Mouse (Mus musculus) limb, embryonic 15.5 days (tissue): ENCODE measurements at regions not wholly inside any gene's neighbourhood (a gene's known extent, or its start where the extent isn't known, plus 50 kb on each side); places are given as distances from the start of the nearest gene placed in this dataset.

Experiments
- ATAC-seq: fragments of 200-750 bp; cut with Nextera tagmentation; 2 replicates; pipeline ENCODE4 v1.8.0; 2017; ENCODE audit warnings: low read depth, moderate TSS enrichment; ENCODE audit not compliant: insufficient number of reproducible peaks, low FRiP score, low TSS enrichment
- H3K27ac ChIP-seq: fragments of 300-500 bp; sonication (generic); 2 replicates; pipeline ENCODE4 v1.5.1; 2015; ENCODE audit warnings: moderate library complexity, mild to moderate bottlenecking, inconsistent platforms
- H3K27me3 ChIP-seq: fragments of 300-500 bp; sonication (generic); 2 replicates; pipeline ENCODE4 v1.6.1; 2015; ENCODE audit warnings: inconsistent platforms
- H3K36me3 ChIP-seq: fragments of 300-500 bp; sonication (generic); 2 replicates; pipeline ENCODE4 v1.6.1; 2015; ENCODE audit warnings: inconsistent platforms
- H3K4me1 ChIP-seq: fragments of 300-500 bp; sonication (generic); 2 replicates; pipeline ENCODE4 v1.6.1; 2015; ENCODE audit warnings: inconsistent platforms
- H3K4me2 ChIP-seq: fragments of 300-500 bp; sonication (generic); 2 replicates; pipeline ENCODE4 v1.6.1; 2015; ENCODE audit warnings: mild to moderate bottlenecking, inconsistent platforms
- H3K4me3 ChIP-seq: fragments of 300-500 bp; sonication (generic); 2 replicates; pipeline ENCODE4 v1.5.1; 2015; ENCODE audit warnings: mild to moderate bottlenecking, inconsistent platforms
- H3K9ac ChIP-seq: fragments of 300-500 bp; sonication (generic); 2 replicates; pipeline ENCODE4 v1.6.1; 2015; ENCODE audit warnings: inconsistent platforms
- H3K9me3 ChIP-seq: fragments of 300-500 bp; sonication (generic); 2 replicates; pipeline ENCODE4 v1.6.1; 2016; ENCODE audit warnings: inconsistent platforms
- WGBS: fragments of 180-500 bp; shearing (Covaris S2); methylation state at CpG from one replicate; pipeline ENCODE4 v1.1.7; 2015; 5-methylcytosine and 5-hydroxymethylcytosine counted together

DNA sequence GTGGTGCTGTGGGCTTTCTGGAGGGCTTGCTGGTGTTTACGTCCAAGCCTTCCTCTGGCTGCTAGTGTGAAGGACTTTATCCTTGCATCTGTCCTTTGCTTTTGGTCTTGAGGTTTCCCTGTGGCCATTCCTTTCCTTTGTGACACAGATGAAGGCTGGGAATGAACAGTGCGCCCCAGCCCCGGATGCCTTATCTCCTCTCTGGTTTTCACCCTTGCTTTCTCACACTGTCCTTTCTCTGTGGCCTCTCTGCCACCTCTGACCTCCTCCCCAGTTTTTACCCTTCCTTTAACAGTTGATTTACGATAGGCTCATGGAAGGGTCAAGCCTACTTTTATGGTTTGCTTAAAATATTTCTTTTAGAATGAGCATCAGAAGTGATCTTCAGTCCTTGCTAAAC is 53.2 kb downstream of the Gas1 start:
- H3K4me1 ChIP-seq: peaks cover 30% of the 10 kb centered on the region
- H3K9ac ChIP-seq: no peak overlapping the region
- no peak overlapping the region for H3K4me2 ChIP-seq
- H3K27ac ChIP-seq: no peak overlapping the region
- no peak for ATAC-seq
- H3K9me3 ChIP-seq: no peaks in the 10 kb centered on the region
- no peaks in the 10 kb centered on the region for H3K36me3 ChIP-seq
- WGBS: 45% methylated on average over 4 of the region's 4 CpGs
- peaks cover 2% of the 10 kb centered on the region; the same call in 1 of the 2 replicates for H3K27me3 ChIP-seq
- no peak overlapping the region for H3K4me3 ChIP-seq

DNA sequence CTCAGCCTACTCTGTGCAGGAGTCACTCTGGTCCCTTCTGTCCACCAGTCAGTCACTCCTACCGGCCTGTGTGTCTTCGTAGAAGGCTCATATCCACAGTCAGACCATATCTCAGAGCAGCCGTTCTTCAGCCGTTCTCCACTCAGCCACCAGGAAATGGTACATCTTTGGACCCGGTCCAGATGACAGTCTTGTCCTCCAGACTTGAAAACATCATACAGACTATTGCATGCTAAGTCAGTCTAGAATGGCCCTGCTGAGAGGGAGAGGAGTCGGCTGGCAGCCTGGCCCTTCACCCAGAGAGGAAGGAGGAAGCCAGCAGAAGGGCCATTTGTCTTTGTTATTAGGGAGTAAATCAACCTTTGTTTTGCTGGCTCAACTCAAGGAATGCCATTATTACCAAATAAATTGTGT is 54.0 kb downstream of the Gas1 start:
- Histone ChIP-seq H3K9ac (no peak overlapping the region), H3K27me3 (peaks cover 2% of the 10 kb centered on the region; the same call in 1 of the 2 replicates), H3K4me3 (no peak overlapping the region), H3K9me3 (no peaks in the 10 kb centered on the region), H3K36me3 (no peaks in the 10 kb centered on the region), H3K4me2 (no peak overlapping the region), H3K4me1 (peaks cover 30% of the 10 kb centered on the region), H3K27ac (no peak overlapping the region)
- ATAC-seq: no peak
- WGBS: 35% methylated on average over 6 of the region's 6 CpGs

DNA sequence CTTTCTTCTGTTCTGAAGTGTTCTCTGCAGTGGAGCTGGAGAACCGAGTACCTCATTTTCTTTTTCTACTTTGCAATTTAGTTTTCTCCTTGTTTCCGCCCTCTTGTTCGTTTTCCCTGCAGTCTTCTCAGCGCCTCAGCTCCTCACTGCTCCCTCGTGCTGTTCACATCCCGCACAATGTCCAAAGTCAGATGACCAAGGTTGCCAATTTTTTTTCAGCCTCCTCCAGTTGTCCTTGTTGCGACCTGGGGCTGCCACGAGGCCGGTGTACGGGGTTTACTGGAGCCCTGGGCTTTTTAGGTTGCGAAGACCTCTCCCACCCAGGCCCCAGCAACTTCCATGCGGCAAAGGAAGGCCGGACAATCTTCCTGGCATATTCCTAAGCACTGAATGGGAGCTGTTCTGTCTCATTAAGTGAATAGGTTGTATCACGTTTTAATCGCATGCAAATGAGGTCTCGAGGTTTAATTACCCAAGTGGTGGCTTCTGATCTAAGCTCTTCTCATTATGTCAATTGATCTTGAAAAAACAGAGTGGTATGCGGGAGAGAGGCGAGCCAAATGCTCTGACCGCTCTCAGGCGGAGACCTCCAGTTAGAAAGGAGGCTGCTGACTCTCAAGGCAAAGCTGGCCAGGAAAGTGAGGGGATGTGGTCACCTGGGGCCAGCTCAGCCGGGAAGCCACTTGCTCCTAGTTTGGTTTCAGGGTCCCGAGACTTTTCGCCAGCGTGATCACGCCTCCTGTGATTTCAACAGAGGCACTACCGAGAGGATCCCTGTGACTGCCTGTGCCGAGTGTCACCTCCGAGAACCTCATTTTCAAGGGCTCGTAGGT is 54.6 kb downstream of the Gas1 start:
- H3K4me3 ChIP-seq: no peak overlapping the region
- H3K27me3 ChIP-seq: peaks cover 2% of the 10 kb centered on the region; the same call in 1 of the 2 replicates
- 46% methylated on average over 29 of the region's 29 CpGs for WGBS
- H3K36me3 ChIP-seq: no peaks in the 10 kb centered on the region
- H3K4me2 ChIP-seq: no peak overlapping the region
- H3K27ac ChIP-seq: no peak overlapping the region
- H3K9me3 ChIP-seq: no peaks in the 10 kb centered on the region
- ATAC-seq: no peak
- H3K4me1 ChIP-seq: peaks cover 30% of the 10 kb centered on the region
- H3K9ac ChIP-seq: no peak overlapping the region

DNA sequence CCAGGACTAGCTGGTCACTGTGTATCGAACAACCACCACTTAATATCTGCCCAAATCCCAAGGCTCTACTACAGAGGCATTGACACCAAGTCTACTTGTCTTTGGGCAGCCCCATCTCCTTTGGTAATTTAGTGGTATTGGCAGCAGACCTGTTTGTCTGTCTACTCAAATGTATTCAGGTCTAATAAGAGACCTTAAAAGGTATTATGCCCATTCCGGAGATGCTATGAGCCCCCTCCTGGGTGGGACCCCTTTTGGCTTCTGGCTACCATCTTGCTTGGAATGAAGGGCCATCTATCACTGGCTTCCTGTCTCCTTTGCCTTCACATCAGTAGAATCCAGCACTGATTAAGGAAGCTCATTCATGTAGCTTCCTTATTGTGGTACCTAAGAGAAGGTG is 65.7 kb downstream of the Gas1 start:
- no peak overlapping the region for H3K4me3 ChIP-seq
- H3K9me3 ChIP-seq: no peaks in the 10 kb centered on the region
- 79% methylated on average over 2 of the region's 2 CpGs for WGBS
- H3K27ac ChIP-seq: peak overlapping the region; percentile 88
- H3K4me2 ChIP-seq: no peak overlapping the region
- H3K9ac ChIP-seq: no peak overlapping the region
- no peaks in the 10 kb centered on the region for H3K36me3 ChIP-seq
- H3K27me3 ChIP-seq: no peaks in the 10 kb centered on the region
- H3K4me1 ChIP-seq: peaks cover 19% of the 10 kb centered on the region
- ATAC-seq: no peak

DNA sequence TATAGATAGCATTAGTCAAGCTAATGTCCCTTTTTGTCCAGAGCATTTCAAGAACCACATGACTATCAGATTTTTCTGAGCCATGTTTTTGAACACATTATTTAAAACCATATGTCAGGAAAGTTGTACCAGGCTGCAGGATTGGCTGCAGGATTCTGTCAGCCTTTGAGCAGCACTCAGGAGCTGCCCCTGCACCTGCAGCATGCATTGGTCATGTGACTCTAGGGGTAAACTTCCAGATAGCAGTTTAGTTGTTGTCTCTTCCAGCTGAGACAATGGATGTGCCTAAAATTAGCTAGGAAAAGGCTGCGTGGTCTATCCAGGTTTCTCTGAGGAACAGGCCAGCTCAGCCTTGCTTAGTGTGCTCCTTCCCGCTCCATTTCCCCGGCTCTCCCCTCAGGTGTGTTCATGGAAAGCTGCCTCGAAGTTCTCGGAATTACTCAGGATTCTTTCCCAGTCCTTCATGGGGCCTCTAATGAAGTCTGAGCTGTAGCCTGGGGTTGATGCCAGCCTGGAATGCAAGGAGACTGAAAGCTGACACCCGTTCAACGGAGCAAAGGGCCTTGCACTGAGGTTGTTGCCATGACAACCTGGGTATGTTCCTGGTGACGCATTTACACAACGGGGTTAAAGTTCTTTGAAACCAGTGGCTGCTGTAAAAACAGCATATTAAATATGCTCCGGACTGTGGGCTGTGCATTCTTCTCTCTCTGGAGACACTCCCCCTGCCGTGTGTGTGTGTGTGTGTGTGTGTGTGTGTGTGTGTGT is 66.9 kb downstream of the Gas1 start:
- H3K4me3 ChIP-seq: no peak overlapping the region

DNA sequence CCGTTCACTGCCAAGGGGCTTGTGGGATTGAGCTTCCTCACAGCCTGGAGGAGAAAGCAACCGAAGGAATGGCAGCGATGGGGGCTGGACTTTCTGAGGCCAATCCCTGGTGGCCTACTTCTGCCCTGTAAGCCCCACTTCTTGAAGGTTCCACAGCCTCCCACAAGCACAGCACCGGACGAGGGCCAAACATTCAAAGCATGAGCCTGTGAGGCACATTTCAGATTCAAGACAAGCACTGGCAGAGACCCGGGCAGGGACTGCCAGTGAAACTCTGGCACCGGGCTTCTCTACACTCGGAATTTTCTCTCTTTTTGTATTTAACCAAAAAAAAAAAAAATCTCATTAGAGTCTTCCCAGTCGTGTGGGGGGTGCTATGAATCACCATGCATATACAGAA is 71.9 kb downstream of the Gas1 start:
- Histone ChIP-seq H3K9me3 (no peaks in the 10 kb centered on the region), H3K4me3 (no peak overlapping the region), H3K27me3 (no peaks in the 10 kb centered on the region), H3K4me1 (peaks cover 18% of the 10 kb centered on the region), H3K9ac (no peak overlapping the region), H3K36me3 (no peaks in the 10 kb centered on the region), H3K4me2 (no peak overlapping the region), H3K27ac (peak overlapping the region; percentile 50; the same call in 1 of the 2 replicates)
- 73% methylated on average over 9 of the region's 9 CpGs for whole genome bisulfite sequencing
- no peak for ATAC-seq

More for the DNA sequence above, 66.9 kb downstream of the Gas1 start:
- no peaks in the 10 kb centered on the region for H3K27me3 ChIP-seq
- H3K4me2 ChIP-seq: peak overlapping the region; percentile 33
- no peak overlapping the region for H3K9ac ChIP-seq
- H3K36me3 ChIP-seq: no peaks in the 10 kb centered on the region
- peaks cover 20% of the 10 kb centered on the region for H3K4me1 ChIP-seq
- under 1% methylated on average over 11 of the region's 11 CpGs for WGBS
- H3K27ac ChIP-seq: peak overlapping the region; percentile 88
- no peaks in the 10 kb centered on the region for H3K9me3 ChIP-seq
- peak; percentile 95 for ATAC-seq

DNA sequence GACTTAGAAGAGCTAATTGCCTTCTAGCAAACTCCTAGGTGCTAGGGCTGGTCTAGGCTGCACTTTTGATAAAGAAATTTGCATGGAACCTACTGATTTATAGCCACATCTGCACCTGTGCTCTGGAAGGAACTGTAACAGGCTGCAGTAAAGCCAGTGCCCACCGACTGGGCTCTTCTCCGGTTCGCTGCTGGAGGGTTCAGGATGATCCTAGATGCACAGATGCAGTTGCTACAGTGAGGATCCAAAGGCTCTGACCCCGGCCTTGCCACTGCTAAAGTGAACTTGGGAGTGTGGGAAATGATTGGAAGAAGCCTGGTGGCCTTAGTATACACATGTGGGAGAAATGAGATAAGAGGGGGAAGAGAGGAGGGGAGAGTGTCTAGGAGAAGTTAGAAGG is 75.5 kb downstream of the Gas1 start:
- no peak for ATAC-seq
- H3K4me1 ChIP-seq: peaks cover 42% of the 10 kb centered on the region
- H3K27ac ChIP-seq: no peak overlapping the region
- no peak overlapping the region for H3K4me2 ChIP-seq
- H3K27me3 ChIP-seq: no peaks in the 10 kb centered on the region
- no peak overlapping the region for H3K9ac ChIP-seq
- H3K36me3 ChIP-seq: no peaks in the 10 kb centered on the region
- H3K9me3 ChIP-seq: no peaks in the 10 kb centered on the region
- 50% methylated on average over 4 of the region's 4 CpGs for WGBS
- H3K4me3 ChIP-seq: no peak overlapping the region

DNA sequence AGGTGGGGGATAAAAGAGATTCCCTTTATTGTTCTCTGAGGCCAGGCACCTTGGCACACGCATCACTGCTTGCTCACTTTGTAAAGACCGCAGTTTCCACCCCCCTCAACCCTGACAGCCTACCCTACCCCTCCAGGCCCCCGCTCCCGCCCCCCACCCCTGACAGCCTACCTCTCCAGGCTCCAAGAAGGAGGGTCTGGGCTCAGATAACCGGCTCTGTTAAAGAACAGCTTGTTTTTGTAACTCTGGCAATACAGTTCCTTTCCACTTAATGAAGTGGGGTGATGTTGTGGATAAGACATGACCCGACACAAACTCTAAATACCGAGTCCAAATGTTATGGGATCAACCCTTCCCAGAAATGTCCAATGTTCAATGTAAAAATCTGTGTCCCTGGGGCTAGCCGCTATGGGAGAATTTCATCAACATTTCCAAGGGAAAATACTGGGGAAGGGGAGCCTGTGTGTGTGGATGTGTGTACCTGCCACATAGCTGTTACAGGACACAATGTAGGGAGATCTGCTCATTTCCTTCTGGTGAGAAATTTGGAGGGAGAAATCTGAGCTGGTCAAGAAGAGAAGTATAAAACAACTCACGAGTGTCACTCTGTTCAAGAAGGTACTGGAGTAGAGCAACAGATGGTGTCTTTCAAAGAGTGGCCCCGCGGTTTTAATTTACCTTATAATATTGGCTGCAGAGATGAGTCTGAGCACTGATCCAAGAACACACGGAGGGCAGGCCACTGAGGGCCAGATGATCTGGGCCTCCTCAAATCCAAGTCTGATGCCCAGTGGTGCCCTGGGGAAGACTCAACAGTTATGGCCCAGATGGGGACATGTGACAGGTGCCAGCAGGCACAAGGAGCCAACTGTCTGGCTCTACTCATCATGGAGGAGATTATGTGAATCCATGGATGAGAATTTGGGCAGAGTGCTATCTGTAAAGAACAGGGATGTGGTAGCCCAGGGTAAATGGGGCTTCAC is 76.7 kb downstream of the Gas1 start:
- WGBS: 38% methylated on average over 12 of the region's 12 CpGs
- no peaks in the 10 kb centered on the region for H3K9me3 ChIP-seq
- H3K9ac ChIP-seq: no peak overlapping the region
- no peaks in the 10 kb centered on the region for H3K36me3 ChIP-seq
- H3K4me2 ChIP-seq: no peak overlapping the region
- H3K27me3 ChIP-seq: no peaks in the 10 kb centered on the region
- ATAC-seq: peak; percentile 75
- no peak overlapping the region for H3K4me3 ChIP-seq
- peak overlapping the region; percentile 81 for H3K27ac ChIP-seq
- peaks cover 42% of the 10 kb centered on the region for H3K4me1 ChIP-seq

DNA sequence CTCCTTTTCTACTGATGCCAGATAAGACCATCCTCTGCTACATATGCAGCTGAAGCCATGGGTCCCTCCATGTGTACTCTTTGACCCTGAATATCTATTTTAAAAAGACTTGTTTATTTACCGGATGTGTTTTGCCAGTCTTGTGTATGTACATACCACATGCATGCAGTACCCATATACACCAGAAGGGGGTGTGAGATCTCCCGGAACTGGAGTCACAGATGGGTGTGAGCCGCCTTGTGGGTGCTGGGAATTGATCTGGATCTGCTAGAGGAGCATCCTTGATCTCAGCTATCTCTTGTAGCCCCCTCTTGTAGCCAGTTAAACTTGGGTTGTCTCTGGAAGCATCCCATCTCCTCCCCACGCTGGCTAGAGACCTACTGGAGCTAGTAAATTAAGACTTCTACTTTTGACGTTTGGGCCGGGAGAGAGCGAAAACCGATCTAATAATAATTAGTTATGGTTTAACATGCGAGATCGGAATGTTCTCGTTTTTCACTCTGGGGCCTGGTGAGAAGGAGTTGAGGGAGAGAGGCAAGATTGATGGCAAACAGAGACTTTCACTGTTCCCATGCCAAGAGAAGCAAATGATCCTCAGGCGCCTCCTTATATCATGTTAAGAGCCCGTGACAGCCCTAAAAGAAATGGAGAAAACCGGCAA is 77.6 kb downstream of the Gas1 start:
- no peaks in the 10 kb centered on the region for H3K27me3 ChIP-seq
- peak; percentile 56; the same call in 1 of the 2 replicates for ATAC-seq
- peaks cover 39% of the 10 kb centered on the region for H3K4me1 ChIP-seq
- H3K36me3 ChIP-seq: no peaks in the 10 kb centered on the region
- peak overlapping the region; percentile 81 for H3K27ac ChIP-seq
- H3K4me2 ChIP-seq: no peak overlapping the region
- WGBS: 37% methylated on average over 14 of the region's 14 CpGs
- no peak overlapping the region for H3K4me3 ChIP-seq
- H3K9ac ChIP-seq: no peak overlapping the region
- no peaks in the 10 kb centered on the region for H3K9me3 ChIP-seq

DNA sequence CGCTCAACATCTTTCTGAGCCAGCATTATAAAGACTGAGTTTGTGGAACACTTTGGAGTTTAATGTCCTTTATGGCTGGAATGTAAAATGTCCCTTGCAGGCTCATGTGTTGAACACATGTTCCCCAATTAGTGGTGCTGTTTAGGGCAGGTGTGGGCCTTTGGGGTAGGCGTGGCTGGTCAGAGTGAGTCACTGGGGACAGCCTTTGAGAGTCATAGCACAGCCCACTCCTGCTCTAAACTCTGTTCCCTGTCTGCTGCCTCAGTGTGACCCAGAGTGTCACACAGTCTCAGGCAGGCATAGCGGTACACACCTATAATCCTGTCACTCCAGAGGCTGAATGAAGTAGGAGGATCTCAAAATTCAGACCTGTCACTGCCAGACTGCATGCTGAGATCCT is 78.8 kb downstream of the Gas1 start:
- peak overlapping the region; percentile 82 for H3K27ac ChIP-seq

DNA sequence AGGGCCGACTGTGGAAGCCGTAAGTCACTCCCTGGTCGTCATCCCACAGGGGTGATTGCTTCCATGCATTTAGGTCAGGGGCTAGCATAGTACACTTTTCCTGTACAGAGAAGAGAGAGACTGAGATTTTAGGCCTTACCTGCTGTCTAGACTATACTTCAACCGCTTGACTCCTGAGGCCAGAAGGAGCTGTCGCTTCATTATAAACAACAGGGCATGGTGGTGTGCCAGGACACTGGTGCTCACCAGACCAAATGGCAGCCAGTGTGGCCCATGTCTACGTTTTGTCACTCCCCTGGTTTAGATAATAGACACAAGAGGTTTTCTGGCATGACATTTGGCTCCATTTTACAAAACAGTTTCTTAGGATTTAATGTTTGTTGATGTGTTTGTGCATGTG is 79.4 kb downstream of the Gas1 start:
- peak overlapping the region; percentile 82 for H3K27ac ChIP-seq

More for the DNA sequence above, 78.8 kb downstream of the Gas1 start:
- Histone ChIP-seq H3K4me1 (peaks cover 39% of the 10 kb centered on the region), H3K36me3 (no peaks in the 10 kb centered on the region), H3K4me2 (no peak overlapping the region), H3K9ac (no peak overlapping the region), H3K9me3 (no peaks in the 10 kb centered on the region), H3K27me3 (no peaks in the 10 kb centered on the region), H3K4me3 (no peak overlapping the region)
- WGBS: 28% methylated on average over 3 of the region's 3 CpGs
- ATAC-seq: peak; percentile 53; the same call in 1 of the 2 replicates

More for the DNA sequence above, 79.4 kb downstream of the Gas1 start:
- Histone ChIP-seq H3K27me3 (no peaks in the 10 kb centered on the region), H3K9ac (no peak overlapping the region), H3K4me1 (peaks cover 39% of the 10 kb centered on the region), H3K9me3 (no peaks in the 10 kb centered on the region), H3K4me2 (no peak overlapping the region), H3K36me3 (no peaks in the 10 kb centered on the region), H3K4me3 (no peak overlapping the region)
- ATAC-seq: no peak
- WGBS: 41% methylated on average over 6 of the region's 6 CpGs
